Mouse (Mus musculus) heart, postnatal 14 days (tissue): ENCODE results near the gene Rrn3. TPM values are rescaled to one million over a fixed set of nuclear protein-coding genes. Genes with fewer than 3 reads are reported as not detected.

Source experiments
- DNase-seq, 2 experiments: peaks; one replicate each; pipeline ENCODE4 v3.0.0; 2021 to 2022
- intact Hi-C: fragments of 180-260 bp; cut with DNase I; formaldehyde crosslinking; loops from one replicate; pipeline ENCODE4 v1.15.1; 2025
- microRNA-seq, 2 experiments: library from miRNA; unstranded; fragments of <30 nt; microRNA quantifications; one replicate each; pipeline ENCODE4 v1.2.0; 2021 to 2022
- total RNA-seq, 2 experiments: library from RNA; stranded (reverse); gene quantifications; 2 replicates each; pipeline ENCODE4 v1.2.3; 2021

Rrn3 gene
- total RNA-seq, 2 experiments from 2014 or later, result 35.5 to 36.8 TPM

- DNase-seq, result no peak
- intact Hi-C loops, result no loop called here
Measured at GRCm38 (mm10) chr16:13840056-13840455, 59.5 kb downstream of the Rrn3 start.

GRCm38 (mm10) chr16:13840956-13841355 lies 60.4 kb downstream of the Rrn3 start:
- intact Hi-C loops, result no loop called here
- DNase-seq, result no peak

- intact Hi-C loops, result no loop called here
Measured at GRCm38 (mm10) chr16:13845031-13845430, 64.5 kb downstream of the Rrn3 start.

GRCm38 (mm10) chr16:13846675-13847074 lies 66.2 kb downstream of the Rrn3 start:
- no peak for DNase-seq
- intact Hi-C loops, result no loop called here

More at GRCm38 (mm10) chr16:13845031-13845430, 64.5 kb downstream of the Rrn3 start:
- DNase-seq, result no peak

- DNase-seq, result no peak
- intact Hi-C loops, result no loop called here
Measured at GRCm38 (mm10) chr16:13848310-13848709, 67.8 kb downstream of the Rrn3 start.

GRCm38 (mm10) chr16:13851446-13851845 lies 70.9 kb downstream of the Rrn3 start:
- intact Hi-C loops, result no loop called here
- DNase-seq, result no peak

DNA sequence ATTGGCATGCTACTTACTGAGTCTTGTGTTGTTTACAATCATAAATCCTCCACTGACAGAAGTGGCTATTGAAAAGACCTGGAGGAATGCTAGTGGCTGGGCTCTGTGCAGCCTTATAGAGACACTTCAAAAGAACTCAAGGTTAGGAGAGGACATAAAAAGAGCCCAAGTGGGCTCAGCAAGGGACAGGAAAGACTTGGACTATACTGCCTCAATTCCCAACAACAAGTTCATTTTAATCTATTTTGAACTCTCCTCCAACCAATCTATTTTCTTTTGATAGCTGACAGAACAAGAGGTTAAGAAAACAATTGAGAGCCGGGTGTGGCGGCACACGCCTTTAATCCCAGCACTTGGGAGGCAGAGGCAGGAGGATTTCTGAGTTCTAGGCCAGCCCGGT lies 73.4 kb downstream of the Rrn3 start:
- DNase-seq, result no peak
- intact Hi-C loops, result no loop called here

Small RNA genes within 50 kb of the gene (microRNA-seq; reads per million reads assigned to microRNA genes)
- gene Gm27734, result 0 reads per million in 2 experiments

Other genes with a start within 250 kb of the Rrn3 start
- gene Parn, start 112.5 kb upstream of the Rrn3 start, total RNA-seq, result 10 to 100 TPM; 13.8 to 14.1 TPM
- 10 to 100 TPM; 43.0 to 48.4 TPM for gene Bfar, start 108.8 kb upstream of the Rrn3 start, total RNA-seq
- 1 to 10 TPM; 2.5 to 3.8 TPM for gene 3110001I22Rik, start 108.8 kb upstream of the Rrn3 start, total RNA-seq
- not detected for gene Pla2g10, start 49.7 kb upstream of the Rrn3 start, total RNA-seq
- 10 to 100 TPM; 49.7 to 50.1 TPM for gene Ntan1, start 38.1 kb downstream of the Rrn3 start, total RNA-seq
- 10 to 100 TPM; 69.7 to 72.4 TPM for gene Pdxdc1, start 122.4 kb downstream of the Rrn3 start, total RNA-seq
- gene Mpv17l, start 122.5 kb downstream of the Rrn3 start, total RNA-seq, result under 1 TPM; 0.59 to 0.79 TPM
- gene 2900011O08Rik, start 205.9 kb downstream of the Rrn3 start, total RNA-seq, result not detected
- gene Ifitm7, start 206.2 kb downstream of the Rrn3 start, total RNA-seq, result not detected